Comparison of ENCODE assay signal across 19 mouse cellular contexts in genomic region chr17:71260658-71261057, GRCm38 (mm10). TPM values are rescaled to one million over a fixed set of nuclear protein-coding genes. Genes with fewer than 3 reads are reported as not detected.
DNase-seq lines count a peak whose midpoint lies in the region; ATAC-seq and TF ChIP-seq lines count a peak whose summit lies in the region.
"Had no signal": no experiment of that assay in that cellular context is flagged by ENCODE, and none has a peak within 500 bp of the region (broad histone marks: within the 10 kb centered on the region; RNA-seq: fewer than 3 reads in every experiment).

No protein-coding gene starts in this region.

- 55% methylated on average over 3 of the region's 3 CpGs for WGBS in intestine, postnatal 0 days
- WGBS in intestine, embryonic 16.5 days: 54% methylated on average over 3 of the region's 3 CpGs

- H3K4me3 ChIP-seq in intestine, postnatal 0 days (ENCODE audit: low read depth, low read length): no peak overlapping the region
- no peak overlapping the region for H3K4me3 ChIP-seq in intestine, embryonic 16.5 days (ENCODE audit: low read length)
- H3K4me3 ChIP-seq in E14TG2a.4 (replicated peaks; ENCODE audit: low read length): no peak overlapping the region
- H3K4me3 ChIP-seq: embryonic facial prominence, embryonic 12.5 days; heart, embryonic 13.5 days; hindbrain, embryonic 10.5 days; intestine, embryonic 15.5 days; limb, embryonic 10.5 days; stomach, embryonic 15.5 days had no signal

- no peak overlapping the region for H3K4me2 ChIP-seq in intestine, postnatal 0 days (replicated peaks; ENCODE audit: low read depth)
- H3K4me2 ChIP-seq in intestine, embryonic 16.5 days (ENCODE audit: low read depth, low read length): no peak overlapping the region
- H3K4me2 ChIP-seq: embryonic facial prominence, embryonic 12.5 days; heart, embryonic 13.5 days; midbrain, embryonic 11.5 days had no signal

- H3K27me3 ChIP-seq in intestine, postnatal 0 days (replicated peaks; ENCODE audit: control insufficient read depth, insufficient read depth, low read length): no peaks in the 10 kb centered on the region
- H3K27me3 ChIP-seq in intestine, embryonic 16.5 days (replicated peaks; ENCODE audit: control insufficient read depth, insufficient read depth, low read length): no peaks in the 10 kb centered on the region
- no peaks in the 10 kb centered on the region for H3K27me3 ChIP-seq in E14TG2a.4 (ENCODE audit: insufficient read depth, low read length)
- H3K27me3 ChIP-seq: embryonic facial prominence, embryonic 12.5 days; heart, embryonic 13.5 days; intestine, embryonic 15.5 days; stomach, embryonic 15.5 days had no signal

- no peaks in the 10 kb centered on the region for H3K36me3 ChIP-seq in intestine, postnatal 0 days (ENCODE audit: control insufficient read depth, insufficient read depth)
- H3K36me3 ChIP-seq in intestine, embryonic 16.5 days (ENCODE audit: control insufficient read depth, insufficient read depth, low read length): no peaks in the 10 kb centered on the region
- no peaks in the 10 kb centered on the region for H3K36me3 ChIP-seq in E14TG2a.4 (ENCODE audit: insufficient read depth, low read length)
- H3K36me3 ChIP-seq: embryonic facial prominence, embryonic 12.5 days; intestine, embryonic 15.5 days; stomach, embryonic 15.5 days had no signal

- no peak for TF ChIP-seq POLR2A in brain, embryonic 14.5 days (IDR thresholded peaks at IDR 0.05; ENCODE audit: borderline replicate concordance, extremely low read depth, insufficient read depth, insufficient read length, poor library complexity, severe bottlenecking)

- DNase-seq in ES-CJ7 (ENCODE audit: low read depth, low spot score): peak; percentile 34
- DNase-seq in brain, embryonic 14.5 days (ENCODE audit: low read depth): no peak
- DNase-seq in neural tube, embryonic 10.5 days (ENCODE audit: extremely low spot score, low spot score): no peak
- no peak for DNase-seq in embryo, embryonic 10.5 days (ENCODE audit: low spot score)
- DNase-seq: cerebellum, adult 18-20 months; gastrocnemius, postnatal 36 days; kidney, postnatal 36 days; layer of hippocampus, postnatal 36 days; right cerebral cortex, adult 18-20 months had no signal

- H3K9ac ChIP-seq in intestine, postnatal 0 days (ENCODE audit: low read depth, low read length): no peak overlapping the region
- no peak overlapping the region for H3K9ac ChIP-seq in intestine, embryonic 16.5 days (ENCODE audit: low read depth, low read length)
- H3K9ac ChIP-seq: embryonic facial prominence, embryonic 12.5 days; intestine, embryonic 15.5 days; stomach, embryonic 15.5 days had no signal

- peak; percentile 51 for TF ChIP-seq CTCF in intestine, postnatal 0 days (IDR thresholded peaks at IDR 0.05; ENCODE audit: low read depth)
- peak; percentile 49 for TF ChIP-seq CTCF in E14TG2a.4 (conservative IDR thresholded peaks at IDR 0.05; ENCODE audit: low read length)
- TF ChIP-seq CTCF in brain, embryonic 14.5 days (IDR thresholded peaks at IDR 0.05; ENCODE audit: borderline replicate concordance, extremely low read depth, insufficient read depth, insufficient read length): peak; percentile 24; the same call in 1 of the 2 replicates

- no peaks in the 10 kb centered on the region for H3K4me1 ChIP-seq in intestine, postnatal 0 days (replicated peaks; ENCODE audit: control insufficient read depth, insufficient read depth, low read length)
- H3K4me1 ChIP-seq in intestine, embryonic 16.5 days (ENCODE audit: control insufficient read depth, insufficient read depth, low read length): peaks cover 3% of the 10 kb centered on the region; the same call in 1 of the 2 replicates
- peaks cover 15% of the 10 kb centered on the region for H3K4me1 ChIP-seq in E14TG2a.4 (replicated peaks; ENCODE audit: low read depth, low read length)
- H3K4me1 ChIP-seq: stomach, embryonic 15.5 days had no signal

- H3K9me3 ChIP-seq in intestine, postnatal 0 days (ENCODE audit: control insufficient read depth): no peaks in the 10 kb centered on the region
- H3K9me3 ChIP-seq in intestine, embryonic 16.5 days (ENCODE audit: control insufficient read depth, low read length): no peaks in the 10 kb centered on the region
- H3K9me3 ChIP-seq in E14TG2a.4 (ENCODE audit: low read length): no peaks in the 10 kb centered on the region
- H3K9me3 ChIP-seq: embryonic facial prominence, embryonic 12.5 days; heart, embryonic 13.5 days; hindbrain, embryonic 10.5 days; intestine, embryonic 15.5 days; limb, embryonic 10.5 days; stomach, embryonic 15.5 days had no signal

- no peak for ATAC-seq in intestine, postnatal 0 days
- no peak for ATAC-seq in intestine, embryonic 16.5 days

- H3K27ac ChIP-seq in intestine, postnatal 0 days (ENCODE audit: low read depth, low read length): no peak overlapping the region
- H3K27ac ChIP-seq in intestine, embryonic 16.5 days (ENCODE audit: low read length): no peak overlapping the region
- H3K27ac ChIP-seq: embryonic facial prominence, embryonic 12.5 days; heart, embryonic 13.5 days; hindbrain, embryonic 10.5 days; intestine, embryonic 15.5 days; stomach, embryonic 15.5 days had no signal

RNA-seq across cellular contexts. Expression of gene Emilin2, which starts 51.1 kb away (rescaled TPM):
- polyA plus RNA-seq in intestine, postnatal 0 days (2015; fragmentation: Nextera tagmentation; extraction: Ambion mirVana): 0.82 and 1.7 TPM in 2 replicates
- 1.7 and 2.4 TPM in 2 replicates for polyA plus RNA-seq in intestine, embryonic 16.5 days (2015; fragmentation: Nextera tagmentation; extraction: Ambion mirVana)
- 1.8 and 2.0 TPM in 2 replicates for polyA plus RNA-seq in brain, embryonic 14.5 days (2012; rRNA removed)
